Mouse (Mus musculus): ENCODE measurements around the gene Basp1. TPM values are rescaled to one million over a fixed set of nuclear protein-coding genes. Genes with fewer than 3 reads are reported as not detected.

Gene Basp1
- total and polyA plus RNA-seq, 2 experiments, result 0.61 to 1.5 TPM

DNA sequence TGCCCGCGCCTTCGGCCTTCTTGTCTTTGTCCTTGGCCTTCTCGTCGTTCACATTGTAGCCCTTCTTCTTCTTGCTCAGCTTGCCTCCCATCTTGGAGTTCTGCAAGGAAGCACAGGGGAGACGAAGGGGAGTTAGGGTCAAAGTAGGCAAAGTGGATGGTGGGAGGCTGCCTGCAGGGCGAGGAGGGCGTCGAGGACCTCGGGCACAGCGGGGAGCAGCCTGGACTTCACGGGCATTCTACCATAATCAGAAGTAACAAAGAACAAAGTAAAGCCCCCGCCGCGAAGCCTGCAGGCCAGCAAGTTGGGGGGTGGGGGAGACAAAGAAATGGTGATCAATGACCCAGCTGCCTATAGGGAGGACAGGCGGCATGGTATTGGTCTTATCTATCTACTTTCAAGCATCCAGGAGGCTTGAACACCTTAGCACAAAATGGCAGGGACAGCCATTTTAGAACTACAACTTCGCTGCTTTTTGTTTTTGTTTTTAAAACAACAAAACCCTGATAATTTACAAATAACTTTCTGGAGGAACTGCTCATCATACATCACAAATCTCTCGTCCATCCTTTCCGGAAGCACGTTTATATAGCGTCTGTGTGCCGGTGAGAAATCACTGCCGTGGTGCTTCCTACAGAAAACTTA lies 48.6 kb downstream of the Basp1 start:
- no peak for DNase-seq (ENCODE audit: extremely low read depth, low read depth, low spot score)
- no peaks in the 10 kb centered on the region for H3K36me3 ChIP-seq (ENCODE audit: control insufficient read depth, insufficient read depth, low read length)
- H3K79me2 ChIP-seq (ENCODE audit: control insufficient read depth, insufficient read depth, low read length), result no peaks in the 10 kb centered on the region
- H3K9ac ChIP-seq (ENCODE audit: low read depth, low read length), result no peak overlapping the region
- TF ChIP-seq CTCF (IDR thresholded peaks at IDR 0.05; ENCODE audit: low read depth, low read length), result no peak
- no peak for TF ChIP-seq POLR2A (IDR thresholded peaks at IDR 0.05; ENCODE audit: extremely low read depth, insufficient read depth, low read length)
- H3K4me3 ChIP-seq (ENCODE audit: insufficient read depth, low read depth, low read length), result peak overlapping the region; percentile 11; the same call in 1 of the 2 replicates
- H3K27me3 ChIP-seq (ENCODE audit: control insufficient read depth, insufficient read depth, low read length), result peaks cover 9% of the 10 kb centered on the region
- H3K27ac ChIP-seq (replicated peaks; ENCODE audit: insufficient read depth, low read depth, low read length), result no peak overlapping the region
- no peaks in the 10 kb centered on the region for H3K4me1 ChIP-seq (ENCODE audit: control insufficient read depth, insufficient read depth, low read length)
- 46% methylated on average over 23 of the region's 23 CpGs for WGBS

GRCm38 (mm10) chr15:25364160-25364818 lies 49.3 kb downstream of the Basp1 start:
- 43% methylated on average over 97 of the region's 97 CpGs for WGBS
- peak overlapping the region; percentile 30; the same call in 1 of the 2 replicates for H3K9ac ChIP-seq (ENCODE audit: low read depth, low read length)
- peaks cover 9% of the 10 kb centered on the region for H3K27me3 ChIP-seq (ENCODE audit: control insufficient read depth, insufficient read depth, low read length)
- TF ChIP-seq POLR2A (IDR thresholded peaks at IDR 0.05; ENCODE audit: extremely low read depth, insufficient read depth, low read length) (no peak), CTCF (IDR thresholded peaks at IDR 0.05; ENCODE audit: low read depth, low read length) (no peak)
- no peaks in the 10 kb centered on the region for H3K36me3 ChIP-seq (ENCODE audit: control insufficient read depth, insufficient read depth, low read length)
- H3K4me3 ChIP-seq (ENCODE audit: insufficient read depth, low read depth, low read length), result peak overlapping the region; percentile 11; the same call in 1 of the 2 replicates
- no peak for DNase-seq (ENCODE audit: extremely low read depth, low read depth, low spot score)
- no peaks in the 10 kb centered on the region for H3K4me1 ChIP-seq (ENCODE audit: control insufficient read depth, insufficient read depth, low read length)
- no peak overlapping the region for H3K27ac ChIP-seq (replicated peaks; ENCODE audit: insufficient read depth, low read depth, low read length)
- H3K79me2 ChIP-seq (ENCODE audit: control insufficient read depth, insufficient read depth, low read length), result no peaks in the 10 kb centered on the region

- 92% methylated on average over 9 of the region's 9 CpGs for WGBS
- H3K9ac ChIP-seq (ENCODE audit: low read depth, low read length), result no peak overlapping the region
- no peak for DNase-seq (ENCODE audit: extremely low read depth, low read depth, low spot score)
- peaks cover 9% of the 10 kb centered on the region for H3K27me3 ChIP-seq (ENCODE audit: control insufficient read depth, insufficient read depth, low read length)
- no peaks in the 10 kb centered on the region for H3K36me3 ChIP-seq (ENCODE audit: control insufficient read depth, insufficient read depth, low read length)
- H3K79me2 ChIP-seq (ENCODE audit: control insufficient read depth, insufficient read depth, low read length), result no peaks in the 10 kb centered on the region
- no peak overlapping the region for H3K4me3 ChIP-seq (ENCODE audit: insufficient read depth, low read depth, low read length)
- no peak overlapping the region for H3K27ac ChIP-seq (replicated peaks; ENCODE audit: insufficient read depth, low read depth, low read length)
- no peak for TF ChIP-seq POLR2A (IDR thresholded peaks at IDR 0.05; ENCODE audit: extremely low read depth, insufficient read depth, low read length)
- TF ChIP-seq CTCF (IDR thresholded peaks at IDR 0.05; ENCODE audit: low read depth, low read length), result no peak
- no peaks in the 10 kb centered on the region for H3K4me1 ChIP-seq (ENCODE audit: control insufficient read depth, insufficient read depth, low read length)
Observed at GRCm38 (mm10) chr15:25363636-25364035, 49.9 kb downstream of the Basp1 start.

DNA sequence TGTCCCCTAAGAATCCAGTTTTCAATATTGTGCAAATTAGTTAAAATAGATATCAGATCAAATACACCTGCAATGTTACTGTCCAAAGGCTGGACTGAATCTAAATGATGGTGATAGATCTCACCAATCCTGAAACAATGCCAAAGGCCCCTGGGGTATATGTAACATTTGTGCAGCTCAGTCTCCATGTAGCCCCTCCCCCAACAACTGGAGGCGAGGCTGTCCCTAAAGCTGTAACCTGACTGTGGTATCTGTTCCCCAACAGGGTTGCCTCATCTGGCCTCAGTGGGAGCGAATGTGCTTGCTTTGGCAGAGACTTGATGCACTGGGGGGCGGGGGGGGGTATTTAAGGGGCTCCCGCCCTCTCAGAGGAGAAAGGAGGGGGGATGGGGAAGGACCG lies 52.7 kb downstream of the Basp1 start:
- no peaks in the 10 kb centered on the region for H3K4me1 ChIP-seq (ENCODE audit: control insufficient read depth, insufficient read depth, low read length)
- no peak overlapping the region for H3K4me3 ChIP-seq (ENCODE audit: insufficient read depth, low read depth, low read length)
- TF ChIP-seq POLR2A (IDR thresholded peaks at IDR 0.05; ENCODE audit: extremely low read depth, insufficient read depth, low read length) (no peak), CTCF (IDR thresholded peaks at IDR 0.05; ENCODE audit: low read depth, low read length) (no peak)
- no peak for DNase-seq (ENCODE audit: extremely low read depth, low read depth, low spot score)
- no peaks in the 10 kb centered on the region for H3K79me2 ChIP-seq (ENCODE audit: control insufficient read depth, insufficient read depth, low read length)
- no peak overlapping the region for H3K9ac ChIP-seq (ENCODE audit: low read depth, low read length)
- H3K27me3 ChIP-seq (ENCODE audit: control insufficient read depth, insufficient read depth, low read length), result peaks cover 9% of the 10 kb centered on the region
- 65% methylated on average over 5 of the region's 5 CpGs for WGBS
- H3K27ac ChIP-seq (replicated peaks; ENCODE audit: insufficient read depth, low read depth, low read length), result no peak overlapping the region
- H3K36me3 ChIP-seq (ENCODE audit: control insufficient read depth, insufficient read depth, low read length), result no peaks in the 10 kb centered on the region

DNA sequence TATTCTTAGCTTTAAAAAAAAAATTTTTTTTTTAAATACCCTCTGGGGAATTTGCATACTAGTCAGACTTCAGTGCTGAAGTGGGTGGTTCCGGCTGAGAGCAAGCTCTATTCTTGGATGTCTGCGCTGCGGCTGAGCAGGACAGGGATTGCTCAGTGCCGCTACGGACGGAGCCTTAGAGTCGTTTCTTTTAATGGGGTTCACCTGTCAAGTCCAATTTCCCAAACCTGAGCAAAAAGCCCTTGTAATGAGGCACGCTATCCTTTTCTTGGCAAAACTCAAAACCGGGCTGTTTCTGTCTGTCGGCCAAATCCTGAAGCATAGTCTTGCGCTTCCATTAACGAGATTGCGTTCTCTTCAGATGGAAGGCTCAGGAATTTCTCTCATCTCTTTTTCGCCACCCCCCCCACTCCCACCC lies 54.9 kb downstream of the Basp1 start:
- 65% methylated on average over 14 of the region's 14 CpGs for WGBS
- Histone ChIP-seq H3K9ac (ENCODE audit: low read depth, low read length) (no peak overlapping the region), H3K27ac (replicated peaks; ENCODE audit: insufficient read depth, low read depth, low read length) (no peak overlapping the region), H3K36me3 (ENCODE audit: control insufficient read depth, insufficient read depth, low read length) (no peaks in the 10 kb centered on the region), H3K27me3 (ENCODE audit: control insufficient read depth, insufficient read depth, low read length) (no peaks in the 10 kb centered on the region), H3K79me2 (ENCODE audit: control insufficient read depth, insufficient read depth, low read length) (no peaks in the 10 kb centered on the region), H3K4me3 (ENCODE audit: insufficient read depth, low read depth, low read length) (no peak overlapping the region), H3K4me1 (ENCODE audit: control insufficient read depth, insufficient read depth, low read length) (no peaks in the 10 kb centered on the region)
- TF ChIP-seq CTCF (IDR thresholded peaks at IDR 0.05; ENCODE audit: low read depth, low read length) (no peak), POLR2A (IDR thresholded peaks at IDR 0.05; ENCODE audit: extremely low read depth, insufficient read depth, low read length) (no peak)
- no peak for DNase-seq (ENCODE audit: extremely low read depth, low read depth, low spot score)

DNA sequence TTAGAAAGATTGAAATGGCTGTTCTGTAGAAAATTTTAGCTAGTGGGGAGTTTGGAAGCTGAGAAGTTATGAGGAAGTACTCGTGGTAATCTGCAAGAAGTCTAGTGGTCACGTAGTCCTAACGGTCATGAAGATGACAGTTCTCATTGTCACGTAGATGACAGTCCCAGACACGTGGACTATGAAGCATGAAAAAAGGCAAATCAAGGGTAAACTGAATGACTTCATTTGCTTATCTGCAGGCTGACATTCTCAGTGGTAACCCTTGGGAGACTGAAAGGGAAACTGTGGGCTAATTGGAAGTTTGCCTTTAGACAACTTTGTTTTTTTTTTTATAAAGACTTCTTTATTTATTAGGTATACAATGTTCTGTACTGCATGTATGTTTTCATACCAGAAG lies 58.2 kb downstream of the Basp1 start:
- H3K36me3 ChIP-seq (ENCODE audit: control insufficient read depth, insufficient read depth, low read length), result no peaks in the 10 kb centered on the region
- no peak for TF ChIP-seq POLR2A (IDR thresholded peaks at IDR 0.05; ENCODE audit: extremely low read depth, insufficient read depth, low read length)
- H3K4me3 ChIP-seq (ENCODE audit: insufficient read depth, low read depth, low read length), result no peak overlapping the region
- H3K4me1 ChIP-seq (ENCODE audit: control insufficient read depth, insufficient read depth, low read length), result no peaks in the 10 kb centered on the region
- no peak overlapping the region for H3K27ac ChIP-seq (replicated peaks; ENCODE audit: insufficient read depth, low read depth, low read length)
- H3K79me2 ChIP-seq (ENCODE audit: control insufficient read depth, insufficient read depth, low read length), result no peaks in the 10 kb centered on the region
- no peak for DNase-seq (ENCODE audit: extremely low read depth, low read depth, low spot score)
- H3K9ac ChIP-seq (ENCODE audit: low read depth, low read length), result no peak overlapping the region
- H3K27me3 ChIP-seq (ENCODE audit: control insufficient read depth, insufficient read depth, low read length), result no peaks in the 10 kb centered on the region
- WGBS, result 73% methylated on average over 5 of the region's 5 CpGs

Measured in liver, adult 2 months (tissue).